Mouse (Mus musculus) subcutaneous adipose tissue, adult 2 months (tissue): ENCODE data around the gene Psmd4. TPM values are rescaled to one million over a fixed set of nuclear protein-coding genes. Genes with fewer than 3 reads are reported as not detected.

Experiments
- polyA plus RNA-seq: library from polyadenylated mRNA; depleted of rRNA; stranded (reverse); fragments of >200 nt; gene quantifications from 2 replicates; pipeline ENCODE4 v1.2.3, GENCODE M21; 2012; ENCODE audit warnings: low replicate concordance; rRNA removed

The Psmd4 gene
- 192 and 240 TPM in 2 replicates for polyA plus RNA-seq

GRCm38 (mm10) chr3:95042166-95042837, at the start of gene Psmd4:
TSS of gene Psmd4 (minus strand) at chr3:95042614.

GRCm38 (mm10) chr3:95015337-95015872, 27.0 kb downstream of the Psmd4 start, which contains the start of gene Zfp687:
TSS of gene Zfp687 (minus strand) at chr3:95015448.

Other genes with a start within 250 kb of the Psmd4 start
- gene Pogz, start 205.0 kb downstream of the Psmd4 start, polyA plus RNA-seq: 13.1 and 36.3 TPM in 2 replicates
- gene Psmb4, start 155.7 kb downstream of the Psmd4 start, polyA plus RNA-seq: 221 and 267 TPM in 2 replicates
- 143 and 365 TPM in 2 replicates for gene Selenbp1, start 109.6 kb downstream of the Psmd4 start, polyA plus RNA-seq
- 11.9 and 30.6 TPM in 2 replicates for gene Rfx5, start 88.5 kb downstream of the Psmd4 start, polyA plus RNA-seq
- 55.5 and 65.6 TPM in 2 replicates for gene Pi4kb, start 67.9 kb downstream of the Psmd4 start, polyA plus RNA-seq
- gene Zfp687, start 27.2 kb downstream of the Psmd4 start, polyA plus RNA-seq: 14.2 and 26.4 TPM in 2 replicates
- gene Pip5k1a, start 64.3 kb upstream of the Psmd4 start, polyA plus RNA-seq: 18.7 and 25.1 TPM in 2 replicates
- gene Vps72, start 68.4 kb upstream of the Psmd4 start, polyA plus RNA-seq: 47.2 and 66.3 TPM in 2 replicates
- gene Tmod4, start 81.9 kb upstream of the Psmd4 start, polyA plus RNA-seq: 0.46 and 0.84 TPM in 2 replicates
- gene Scnm1, start 91.4 kb upstream of the Psmd4 start, polyA plus RNA-seq: 48.2 and 53.5 TPM in 2 replicates
- gene Lysmd1, start 91.5 kb upstream of the Psmd4 start, polyA plus RNA-seq: 8.5 and 9.4 TPM in 2 replicates
- 18.6 and 23.0 TPM in 2 replicates for gene Tnfaip8l2, start 99.7 kb upstream of the Psmd4 start, polyA plus RNA-seq
- gene Sema6c, start 117.8 kb upstream of the Psmd4 start, polyA plus RNA-seq: 6.0 and 30.1 TPM in 2 replicates
- gene Gabpb2, start 175.3 kb upstream of the Psmd4 start, polyA plus RNA-seq: 11.3 and 19.4 TPM in 2 replicates
- 52.9 and 68.9 TPM in 2 replicates for gene Cdc42se1, start 186.1 kb upstream of the Psmd4 start, polyA plus RNA-seq
- gene Mllt11, start 189.6 kb upstream of the Psmd4 start, polyA plus RNA-seq: 11.7 and 16.1 TPM in 2 replicates
- gene Gm128, start 199.0 kb upstream of the Psmd4 start, polyA plus RNA-seq: 0.91 TPM in 1 of 2 replicates, not detected in the other
- 0.09 and 6.4 TPM in 2 replicates for gene Bnipl, start 208.6 kb upstream of the Psmd4 start, polyA plus RNA-seq
- 82.0 and 89.1 TPM in 2 replicates for gene Mindy1, start 238.7 kb upstream of the Psmd4 start, polyA plus RNA-seq
- gene Prune1, start 239.5 kb upstream of the Psmd4 start, polyA plus RNA-seq: 28.9 and 29.2 TPM in 2 replicates